Mouse (Mus musculus) frontal cortex, postnatal 14 days (tissue): ENCODE measurements around the gene Olfr571.

ENCODE experiments used
- DNase-seq, 2 experiments: peaks; one replicate each; pipeline ENCODE4 v3.0.0; 2022; ENCODE audit warnings: low spot score in 2 of 2

The Olfr571 gene

DNA sequence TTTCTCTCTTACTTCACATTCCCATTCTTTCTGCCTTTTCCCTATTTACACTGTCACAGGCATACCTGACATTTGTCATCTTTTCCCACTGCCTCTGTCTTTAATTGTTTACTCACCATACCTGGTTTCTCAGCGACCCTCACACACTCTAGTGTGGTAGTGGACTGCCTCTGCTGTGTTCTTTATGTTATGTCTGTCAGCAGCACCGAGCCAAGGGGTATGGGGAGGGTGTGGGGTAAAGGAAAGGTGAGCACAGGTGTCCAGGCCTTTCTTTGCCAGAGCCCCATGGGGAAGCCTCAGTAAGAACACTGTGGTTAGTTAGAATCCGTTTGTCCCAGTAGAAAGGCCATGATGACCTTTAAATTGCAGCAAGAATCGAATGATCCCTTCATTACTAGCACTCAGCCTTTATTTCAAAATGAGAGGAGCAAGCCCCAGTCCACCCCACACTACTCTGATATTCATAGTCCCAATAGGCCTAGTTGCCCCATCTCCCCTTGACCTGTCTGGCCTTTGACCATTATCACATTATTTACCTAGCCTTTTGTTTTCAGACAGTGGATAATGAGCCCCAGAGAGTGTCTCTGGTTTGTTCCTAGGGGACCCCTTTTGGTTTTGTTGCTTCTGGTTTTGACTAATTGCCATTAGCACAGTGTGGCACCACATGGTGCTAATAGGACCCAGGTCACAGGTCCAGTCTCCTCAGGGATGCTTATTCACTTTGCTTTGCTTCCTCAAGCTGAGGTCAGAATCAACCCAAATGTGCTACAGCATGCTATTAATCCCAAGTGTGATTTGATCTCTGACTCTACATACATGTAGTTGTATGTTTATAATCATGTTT, at the start of gene Olfr571:
TSS of gene Olfr571 (minus strand) at position 505 of the 844 bp plus-strand sequence.
- no peak for DNase-seq

- no peak for DNase-seq
Observed at GRCm38 (mm10) chr7:102962360-102962759, 45.0 kb upstream of the Olfr571 start, which contains the start of gene Olfr576. Gene Olfr576 (plus strand): TSS chr7:102962660.

DNA sequence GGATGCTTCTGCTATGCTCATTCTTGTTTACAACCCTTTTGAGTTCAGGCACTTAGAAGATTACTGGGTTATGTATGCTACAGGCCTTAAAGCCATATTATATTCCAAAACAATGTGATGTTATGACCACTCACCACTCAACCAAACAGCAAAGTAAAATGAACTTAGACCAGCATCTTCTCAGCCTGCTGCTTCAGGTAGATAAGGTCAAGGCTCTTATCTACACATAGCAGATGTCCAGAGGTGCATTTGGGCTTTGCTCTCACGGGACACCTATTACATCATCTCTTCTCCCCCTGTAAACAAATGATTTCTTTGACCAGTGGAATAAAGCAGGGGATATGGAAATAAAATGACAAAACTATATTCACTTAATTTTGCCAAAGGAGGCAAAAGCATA, 41.3 kb upstream of the Olfr571 start, which contains the start of gene Olfr575:
TSS of gene Olfr575 (minus strand) at position 183 of the 400 bp plus-strand sequence.
- DNase-seq: no peak

GRCm38 (mm10) chr7:102958137-102958536, 40.8 kb upstream of the Olfr571 start:
- no peak for DNase-seq

- DNase-seq: no peak
Observed at GRCm38 (mm10) chr7:102950732-102951131, 33.4 kb upstream of the Olfr571 start.

- DNase-seq: no peak
Observed at GRCm38 (mm10) chr7:102948167-102948566, 30.8 kb upstream of the Olfr571 start, which contains the start of gene Olfr574. Gene Olfr574 (plus strand): TSS chr7:102948467.

GRCm38 (mm10) chr7:102943417-102943816, 26.1 kb upstream of the Olfr571 start:
- no peak for DNase-seq

- DNase-seq: no peak
Observed at GRCm38 (mm10) chr7:102942475-102942874, 25.1 kb upstream of the Olfr571 start, which contains the start of gene Olfr573-ps1. Gene Olfr573-ps1 (minus strand): TSS chr7:102942575.

DNA sequence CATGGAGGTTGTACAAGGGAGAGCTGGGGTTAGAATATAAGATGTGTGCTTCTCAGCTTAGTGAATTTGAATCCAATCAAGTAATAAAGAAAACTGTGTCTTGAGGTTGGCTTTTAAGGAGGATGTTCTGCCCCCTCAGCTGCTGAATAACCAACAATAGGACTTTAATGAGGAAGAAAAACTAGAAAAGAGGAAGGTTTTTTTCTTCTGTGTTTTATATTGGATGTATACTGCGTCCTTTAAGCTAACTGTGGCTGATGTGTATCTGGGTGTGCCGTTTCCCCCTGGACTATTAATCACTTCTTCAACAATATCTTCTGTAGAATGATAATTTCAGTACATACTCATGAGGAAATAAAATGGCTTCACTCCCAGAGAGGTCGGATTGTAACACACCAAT, 9.8 kb upstream of the Olfr571 start:
- no peak for DNase-seq

DNA sequence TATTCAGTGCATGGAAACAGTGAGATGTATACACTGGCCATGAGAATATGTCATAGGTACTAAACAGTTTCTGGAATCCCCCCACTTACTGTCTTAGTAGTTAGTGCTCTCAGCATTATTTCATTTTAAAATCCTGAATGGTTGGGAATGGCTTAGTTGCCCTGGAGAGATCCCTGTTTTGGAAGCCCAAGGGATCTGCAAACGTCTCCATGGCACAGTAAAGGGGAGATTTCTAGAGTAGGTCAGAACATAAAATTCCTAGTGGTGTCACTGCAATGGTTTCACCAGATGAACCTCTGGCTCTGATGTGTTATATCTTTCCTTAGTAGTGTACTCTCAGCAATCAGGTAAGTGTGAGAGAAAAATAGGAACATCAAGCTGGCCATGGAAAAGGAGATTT, 6.8 kb upstream of the Olfr571 start, which contains the start of gene Olfr572:
TSS of gene Olfr572 (plus strand) at position 301 of the 400 bp plus-strand sequence.
- no peak for DNase-seq

DNA sequence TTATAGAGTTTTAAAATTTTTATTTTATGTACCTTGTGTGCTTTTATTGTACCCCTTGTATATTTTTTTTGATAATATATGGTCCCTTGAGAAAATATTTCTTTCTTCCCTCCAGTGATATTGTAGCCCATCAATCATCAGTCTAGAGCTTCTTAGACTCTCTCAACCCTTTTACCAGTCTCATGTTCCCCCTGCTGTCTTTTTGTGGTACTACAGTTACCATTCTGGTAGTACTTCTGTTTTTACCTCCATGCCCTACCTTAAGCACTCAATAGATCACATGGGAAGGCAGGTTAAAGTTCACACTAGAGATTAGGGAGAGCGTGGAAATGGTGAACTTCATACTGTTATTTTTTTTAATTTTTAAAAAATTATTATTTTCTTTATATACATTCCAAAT, 2.3 kb upstream of the Olfr571 start:
- DNase-seq: no peak

DNA sequence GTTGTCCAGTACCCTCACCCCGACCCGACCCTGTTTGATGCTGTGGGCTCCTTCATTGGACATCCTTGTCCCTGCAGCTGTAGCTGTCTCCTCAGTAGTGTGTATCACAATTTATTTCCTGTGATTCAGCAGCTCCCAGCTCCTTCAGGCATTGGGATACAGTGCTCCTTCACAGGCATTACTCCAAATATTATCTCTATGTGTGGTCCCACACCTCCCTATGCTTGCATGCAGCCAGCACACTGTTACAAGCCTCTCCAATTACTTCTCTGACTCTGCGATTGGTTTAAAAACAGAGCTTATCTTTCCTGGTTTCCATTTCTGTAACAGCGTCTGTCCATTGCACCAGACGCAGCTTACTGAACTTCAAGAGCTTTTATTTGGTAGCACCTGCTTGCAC, 931 bp downstream of the Olfr571 start:
- no peak for DNase-seq

GRCm38 (mm10) chr7:102915261-102915660, 2.1 kb downstream of the Olfr571 start:
- no peak for DNase-seq

- DNase-seq: no peak
Observed at GRCm38 (mm10) chr7:102890782-102891181, 26.6 kb downstream of the Olfr571 start, which contains the start of gene Olfr569. Gene Olfr569 (minus strand): TSS chr7:102890882.

GRCm38 (mm10) chr7:102876822-102877221, 40.5 kb downstream of the Olfr571 start, which contains the start of gene Olfr568:
Gene Olfr568 (plus strand): TSS chr7:102877122.
- DNase-seq: no peak

DNA sequence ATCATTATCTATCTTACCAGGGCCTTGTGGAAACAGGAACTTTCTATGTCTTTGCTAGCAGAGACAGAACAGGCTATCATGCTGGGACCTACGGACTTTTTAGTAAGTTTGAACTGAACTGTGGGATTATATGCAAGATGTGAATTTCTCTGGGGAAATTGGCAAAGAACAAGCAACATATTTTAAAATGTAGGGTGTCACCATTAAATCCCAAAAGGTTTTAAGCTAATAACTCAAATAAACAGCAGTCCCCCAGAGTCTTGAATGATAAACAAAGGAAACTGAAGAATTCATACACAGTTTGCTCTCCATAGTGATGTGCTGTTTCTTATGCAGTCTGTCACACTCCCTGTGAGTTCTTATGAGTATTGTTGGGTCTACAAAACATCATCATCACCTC, 58.7 kb downstream of the Olfr571 start, which contains the start of gene Olfr566:
TSS of gene Olfr566 (minus strand) at position 101 of the 400 bp plus-strand sequence.
- no peak for DNase-seq

- DNase-seq: no peak
Observed at GRCm38 (mm10) chr7:102855807-102856206, 61.5 kb downstream of the Olfr571 start.
